Mouse (Mus musculus) C2C12 (cell line): ENCODE data around the gene Dido1.

Experiments used
- CEBPB ChIP-seq: IDR thresholded peaks from one replicate; pipeline ENCODE4 v1.6.1; 2011; ENCODE audit warnings: low read depth, mild to moderate bottlenecking, control low read depth, moderate library complexity
- CTCF ChIP-seq: IDR thresholded peaks from one replicate; pipeline ENCODE4 v1.5.1; 2011; ENCODE audit not compliant: control insufficient read depth, insufficient read depth, insufficient read length
- MAX ChIP-seq: IDR thresholded peaks from one replicate; pipeline ENCODE4 v1.6.1; 2011; ENCODE audit warnings: mild to moderate bottlenecking, control low read depth
- MYOG ChIP-seq: IDR thresholded peaks from one replicate; pipeline ENCODE4 v1.6.1; 2011; ENCODE audit not compliant: control insufficient read depth, insufficient read length; ENCODE audit errors: extremely low read depth
- USF1 ChIP-seq: IDR thresholded peaks from one replicate; pipeline ENCODE4 v1.6.1; 2011; ENCODE audit warnings: low read depth, mild to moderate bottlenecking, control low read depth, moderate library complexity

DNA sequence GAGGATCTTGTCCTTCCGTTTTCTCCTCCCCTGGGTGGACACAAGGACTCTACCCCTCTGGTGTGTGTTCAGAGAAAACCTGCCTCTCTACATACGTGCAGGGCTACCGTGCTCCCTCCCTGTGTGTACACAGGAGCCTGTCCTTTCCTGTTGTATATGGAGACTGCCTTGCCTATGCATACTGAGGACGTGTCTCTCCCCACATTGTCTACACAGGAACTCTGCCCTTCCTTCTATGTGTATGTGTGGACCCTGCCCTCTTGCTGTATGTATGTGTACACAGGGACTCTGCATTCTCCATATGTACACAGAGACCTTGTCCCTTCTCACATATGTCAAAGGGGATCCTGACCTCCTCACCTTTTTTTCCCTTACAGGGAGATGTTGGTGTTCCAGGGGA, 99.5 kb downstream of the Dido1 start:
- TF ChIP-seq CTCF (no peak), USF1 (no peak), CEBPB (no peak), MYOG (no peak), MAX (no peak)
